Mouse (Mus musculus) megakaryocyte progenitor cell, adult 5-6 weeks (primary cell): ENCODE results near the gene Dram1. TPM values are rescaled to one million over a fixed set of nuclear protein-coding genes. Genes with fewer than 3 reads are reported as not detected.
A peak's percentile ranks its signal among the peaks of the same experiment; 100 is the strongest.

Experiments used
- ATAC-seq: replicated peaks from 2 replicates; pipeline ENCODE4 v1.8.0; 2016; ENCODE audit warnings: mild to moderate bottlenecking, moderate TSS enrichment, inconsistent platforms; ENCODE audit not compliant: poor library complexity
- total RNA-seq, 2 experiments: library from RNA; stranded (forward) in 1 of 2; stranded (reverse) in 1 of 2; fragments of 157-497, 149-512 nt in 1 of 2; fragments of 200-1000 nt in 1 of 2; gene quantifications; 2 replicates each; pipeline versions ENCODE4 v1.2.3 to v1.2.4; 2015 to 2017

Gene Dram1
- total RNA-seq, 2 experiments from 2014 or later, result 33.4 to 38.5 TPM

DNA sequence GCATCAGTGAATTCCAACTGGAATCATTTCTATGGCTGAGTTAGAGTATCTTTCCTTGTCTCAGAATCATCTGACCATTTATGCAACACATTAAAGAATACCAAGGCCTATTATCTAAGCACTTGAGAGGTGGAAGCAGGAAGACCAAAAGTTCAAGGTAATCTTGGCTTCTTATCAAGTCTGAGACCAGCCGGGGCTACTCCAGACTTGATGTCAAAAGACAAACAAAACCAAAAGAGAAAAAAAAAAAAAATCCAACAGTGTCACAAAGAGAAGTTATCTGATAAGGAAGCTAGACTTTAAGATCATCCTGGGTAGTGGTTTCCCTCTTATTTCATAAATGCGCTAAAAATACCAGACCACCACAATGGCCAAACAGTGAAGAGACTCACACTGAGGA lies 26.3 kb downstream of the Dram1 start:
- ATAC-seq, result peak; percentile 38

DNA sequence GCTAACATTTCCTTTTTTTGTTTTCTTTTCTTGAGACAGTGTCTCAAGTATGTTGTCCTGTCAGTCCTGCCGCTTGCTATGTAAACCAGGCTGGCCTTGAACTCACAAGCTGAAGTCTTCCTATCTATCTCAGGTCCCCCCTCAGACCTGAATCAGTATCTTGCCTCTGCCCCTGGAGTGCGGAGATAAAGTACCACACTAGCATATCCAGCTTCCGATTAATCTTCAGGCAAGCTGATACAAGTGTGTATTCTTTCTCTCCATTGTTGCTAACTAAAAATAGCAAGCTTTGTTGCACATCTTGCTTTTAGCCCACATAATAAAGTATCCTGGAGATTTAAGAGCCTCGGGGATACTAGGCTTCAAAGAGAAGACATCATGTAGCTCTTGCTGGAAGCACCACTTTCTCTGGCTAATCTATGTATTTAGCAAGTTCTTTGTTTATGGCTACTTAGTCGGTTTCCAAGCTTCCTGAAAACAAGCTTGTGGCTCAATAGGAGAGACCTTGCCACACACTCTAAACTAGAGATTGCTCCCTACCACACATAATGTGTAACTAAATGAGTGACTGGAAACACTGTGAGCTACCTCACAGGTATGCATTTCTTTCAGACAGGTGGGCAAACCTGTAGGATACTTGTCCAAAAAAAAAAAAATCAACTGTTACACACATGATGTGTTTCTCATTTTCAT lies 27.3 kb downstream of the Dram1 start:
- ATAC-seq, result peak; percentile 53

DNA sequence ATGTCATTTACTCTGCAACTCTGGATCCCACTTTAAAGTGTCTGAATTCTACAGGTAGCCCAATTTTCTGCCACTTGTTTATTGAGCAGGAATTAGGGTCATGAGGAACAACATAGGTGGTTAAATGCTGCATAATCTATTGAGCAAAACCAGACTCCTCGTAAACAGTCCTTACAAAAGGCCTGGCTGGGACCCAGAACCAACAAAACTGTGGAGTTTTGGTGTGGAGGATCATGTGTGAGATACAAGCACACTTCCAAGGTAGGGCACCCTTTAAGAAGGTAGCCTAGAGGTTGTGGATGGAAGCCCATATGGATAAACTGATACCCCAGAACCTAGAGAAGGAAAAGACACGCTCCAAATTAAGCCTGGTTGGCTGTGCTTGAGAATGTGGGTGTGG lies 28.2 kb downstream of the Dram1 start:
- no peak for ATAC-seq

DNA sequence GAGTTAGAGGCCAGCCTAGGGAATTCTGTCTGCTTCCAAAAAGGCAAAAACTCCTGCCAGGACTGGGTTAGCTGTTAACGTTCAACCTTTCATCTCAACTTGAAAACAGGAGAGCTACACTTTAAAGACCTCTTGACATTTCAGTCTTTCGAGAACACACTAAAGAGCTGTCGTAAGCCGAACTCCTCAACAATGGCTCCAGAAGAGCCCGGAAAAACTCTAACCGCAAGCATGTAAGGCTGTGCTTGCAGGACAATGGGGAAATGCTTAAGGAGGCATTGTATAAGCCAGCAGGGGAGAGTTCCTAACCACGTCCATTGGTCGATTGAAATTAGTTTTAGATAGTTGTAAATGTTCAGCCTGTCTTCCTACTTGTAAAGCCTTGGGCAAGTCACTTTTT lies 29.1 kb downstream of the Dram1 start:
- ATAC-seq, result peak; percentile 32

DNA sequence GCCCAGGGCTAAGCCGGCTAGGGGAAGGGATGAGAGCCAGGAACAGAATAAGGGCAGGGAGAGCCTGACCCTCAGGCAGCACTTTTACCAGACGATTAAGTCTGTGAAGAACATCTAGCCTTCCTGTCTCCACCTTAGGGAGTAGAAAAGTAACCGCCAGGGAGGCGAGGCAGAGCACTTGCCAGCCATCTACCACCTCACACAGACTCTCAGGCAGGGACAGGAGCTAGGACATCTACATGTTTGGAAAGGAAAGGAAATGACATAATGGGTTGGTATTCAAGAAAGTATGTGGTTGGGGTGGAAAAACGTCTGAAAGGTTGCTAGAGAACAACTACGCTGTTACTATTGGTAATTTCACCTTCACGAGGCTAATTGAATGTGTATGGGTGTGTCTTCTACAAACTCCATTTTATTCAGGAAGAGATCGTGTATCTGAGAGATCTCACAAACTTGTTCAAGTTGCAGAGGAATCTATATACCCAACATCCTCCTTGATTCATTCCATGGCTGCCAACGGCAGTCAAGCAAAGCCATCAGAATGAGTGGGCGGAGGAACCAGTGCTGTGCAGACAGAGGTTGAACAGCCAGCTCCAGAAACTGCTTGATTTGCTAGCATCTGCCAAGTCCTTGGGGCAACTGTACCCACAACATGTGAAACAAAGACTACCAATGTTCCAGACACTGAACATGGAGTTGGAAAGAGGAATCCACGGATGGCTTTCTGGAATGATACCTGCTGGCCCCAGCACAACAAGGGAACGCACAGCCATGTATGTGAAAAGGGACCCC lies 32.2 kb downstream of the Dram1 start:
- ATAC-seq, result peak; percentile 21

DNA sequence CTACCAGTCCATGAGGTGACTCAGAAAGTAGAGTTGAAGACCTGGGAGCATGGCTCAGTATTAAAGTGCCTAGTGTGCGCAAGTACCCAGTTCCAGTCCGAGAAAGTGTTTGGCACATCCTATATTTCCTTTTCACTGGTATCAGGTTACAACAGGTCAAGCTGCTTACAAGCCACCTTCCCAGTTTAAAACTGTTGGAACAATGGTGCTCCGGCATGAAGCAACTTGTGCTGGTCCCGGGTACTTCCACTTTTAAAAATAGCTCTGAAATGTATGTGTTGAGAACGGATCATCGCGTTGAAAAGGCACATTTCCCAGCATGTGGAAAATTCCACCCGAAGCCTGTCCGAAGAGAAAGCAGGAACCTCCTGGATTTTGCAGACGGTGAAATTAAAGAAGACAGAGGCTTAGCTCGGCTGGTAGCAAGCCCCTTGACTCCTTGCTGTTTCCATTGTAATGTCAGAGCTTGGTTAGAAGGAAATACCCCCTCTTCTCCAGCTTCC lies 32.9 kb downstream of the Dram1 start:
- peak; percentile 49 for ATAC-seq

DNA sequence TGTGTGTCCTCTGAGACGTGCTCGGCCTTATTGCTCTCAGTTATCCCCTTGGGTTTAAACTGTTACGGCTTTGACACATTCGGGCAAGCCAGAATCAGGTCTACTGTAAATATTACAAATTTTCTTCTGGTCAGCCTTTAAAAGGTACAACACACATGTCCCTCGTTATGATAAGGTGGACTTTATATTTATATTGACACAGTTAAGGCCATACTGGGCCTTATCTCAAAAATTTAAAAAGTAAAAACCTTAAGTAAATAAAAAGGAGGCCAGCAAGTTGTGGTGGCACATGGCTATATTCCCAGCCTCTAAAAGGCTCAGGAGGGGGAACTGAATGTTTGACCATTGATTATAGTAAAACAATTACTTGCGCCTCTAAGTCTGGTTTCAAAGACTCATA lies 37.5 kb downstream of the Dram1 start:
- ATAC-seq, result no peak

DNA sequence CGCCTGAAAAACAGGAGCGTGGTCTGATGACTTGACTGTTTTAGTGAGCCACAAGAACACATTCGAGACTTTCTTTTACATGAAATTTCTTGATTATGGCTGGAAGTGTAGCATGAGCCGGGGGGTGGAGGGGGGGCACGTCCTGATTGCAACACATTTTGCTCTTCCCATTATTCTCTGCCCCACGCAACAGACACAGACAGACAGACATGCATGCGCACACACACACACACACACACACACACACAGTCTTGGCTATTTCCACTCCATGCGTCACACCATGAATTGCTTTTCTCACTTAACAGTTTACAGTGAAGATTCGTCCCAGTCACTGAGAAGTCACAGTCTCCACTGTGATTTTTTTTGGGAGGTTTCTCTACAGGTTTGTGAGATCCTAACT lies 38.2 kb downstream of the Dram1 start:
- peak; percentile 55 for ATAC-seq

DNA sequence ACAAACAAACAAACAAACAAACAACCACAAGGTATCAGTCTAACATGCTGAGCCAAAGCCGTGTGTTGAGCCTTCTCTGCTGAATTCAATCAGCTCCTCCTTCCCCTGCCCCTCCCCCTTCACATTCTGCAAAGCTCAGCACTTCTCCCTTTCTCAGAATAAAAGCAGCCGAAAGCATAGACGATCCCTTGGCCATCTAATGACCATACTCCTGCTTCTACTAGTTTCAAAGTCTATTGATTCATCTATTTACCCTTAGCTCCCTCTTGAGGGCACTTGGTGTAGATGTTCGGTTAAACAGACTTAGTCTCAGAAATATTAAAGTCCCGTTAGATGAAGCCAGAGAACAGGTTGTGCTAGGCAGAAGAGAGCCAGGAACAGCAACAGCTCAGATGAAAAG lies 48.2 kb downstream of the Dram1 start:
- ATAC-seq, result peak; percentile 49

DNA sequence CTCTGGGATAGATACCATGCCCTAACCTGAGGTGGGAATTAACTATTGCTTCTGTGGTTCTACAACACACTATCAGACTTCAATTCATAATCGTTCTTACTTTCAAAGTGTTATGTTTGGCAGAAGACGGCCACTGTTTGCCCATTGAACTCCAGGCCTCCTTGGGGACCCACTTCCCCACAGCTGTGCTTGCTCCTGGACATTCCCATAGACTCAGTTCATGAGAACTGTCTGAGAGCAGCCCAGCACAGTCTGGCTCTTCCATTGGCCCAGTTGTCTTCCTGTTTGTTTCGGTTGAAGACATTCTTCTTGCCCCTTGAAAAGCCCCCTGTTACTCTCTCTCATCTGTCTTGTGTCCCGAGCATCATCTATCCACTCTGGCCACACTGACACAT lies 50.8 kb downstream of the Dram1 start:
- no peak for ATAC-seq

DNA sequence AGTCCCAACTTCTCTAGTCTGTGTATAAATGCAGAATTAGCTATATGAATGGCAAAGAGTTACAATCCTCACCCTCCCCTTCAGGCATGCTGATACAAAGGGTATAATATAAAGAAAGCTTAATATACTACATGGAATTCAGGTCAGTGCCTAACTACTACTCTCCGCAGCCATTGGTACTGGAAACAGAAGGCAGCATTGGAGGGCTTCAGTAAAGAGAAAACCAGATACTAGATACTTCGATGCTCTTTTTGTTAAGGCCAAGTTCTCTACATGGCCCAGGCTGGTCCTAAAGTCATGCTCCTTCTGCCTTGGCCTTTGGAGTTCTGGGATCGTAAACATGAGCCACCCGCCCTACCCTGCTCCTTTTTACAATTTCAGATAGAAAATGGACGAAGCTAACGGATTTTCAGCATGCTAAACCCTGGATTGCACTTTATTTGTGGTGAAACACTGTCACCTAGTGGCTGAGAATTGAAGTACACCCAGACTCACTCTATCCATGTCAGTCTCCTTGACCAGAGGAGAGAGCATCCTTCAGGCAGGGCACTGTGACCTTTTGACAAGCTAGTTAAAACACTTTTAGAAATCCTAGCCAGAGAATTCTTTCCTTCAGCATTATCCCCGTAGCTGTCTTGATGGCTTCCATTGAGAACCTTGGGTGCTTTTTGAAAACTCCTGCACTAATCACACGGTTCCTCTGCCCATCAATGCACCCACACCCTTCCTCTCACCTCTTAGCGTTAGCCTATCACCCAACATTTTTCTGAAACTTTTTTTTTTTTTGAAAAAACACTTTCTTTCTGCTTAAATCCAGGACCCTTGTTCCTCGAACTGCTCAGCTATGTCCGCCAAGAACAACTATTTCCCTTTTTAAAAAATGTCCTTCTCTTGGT lies 51.5 kb downstream of the Dram1 start:
- peak; percentile 96 for ATAC-seq

DNA sequence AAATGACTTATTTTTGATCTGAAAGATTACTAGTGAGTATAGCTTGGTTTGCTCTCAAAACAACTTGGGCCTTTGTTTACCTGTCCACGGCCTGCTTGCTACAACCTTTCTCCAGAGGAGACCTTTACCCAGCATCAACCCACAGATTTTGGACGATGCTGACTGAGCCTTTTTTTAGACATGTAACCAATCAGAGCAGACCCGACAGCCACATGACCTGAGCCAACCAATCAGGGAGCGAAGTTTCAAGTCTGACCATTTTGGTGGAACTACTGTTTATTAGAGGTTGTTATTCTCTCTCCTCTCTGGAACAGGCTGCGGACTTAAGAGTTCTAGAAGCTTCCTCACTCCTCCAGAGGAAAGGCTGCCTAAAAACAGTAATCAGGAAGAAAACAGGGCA lies 57.1 kb downstream of the Dram1 start:
- ATAC-seq, result no peak

DNA sequence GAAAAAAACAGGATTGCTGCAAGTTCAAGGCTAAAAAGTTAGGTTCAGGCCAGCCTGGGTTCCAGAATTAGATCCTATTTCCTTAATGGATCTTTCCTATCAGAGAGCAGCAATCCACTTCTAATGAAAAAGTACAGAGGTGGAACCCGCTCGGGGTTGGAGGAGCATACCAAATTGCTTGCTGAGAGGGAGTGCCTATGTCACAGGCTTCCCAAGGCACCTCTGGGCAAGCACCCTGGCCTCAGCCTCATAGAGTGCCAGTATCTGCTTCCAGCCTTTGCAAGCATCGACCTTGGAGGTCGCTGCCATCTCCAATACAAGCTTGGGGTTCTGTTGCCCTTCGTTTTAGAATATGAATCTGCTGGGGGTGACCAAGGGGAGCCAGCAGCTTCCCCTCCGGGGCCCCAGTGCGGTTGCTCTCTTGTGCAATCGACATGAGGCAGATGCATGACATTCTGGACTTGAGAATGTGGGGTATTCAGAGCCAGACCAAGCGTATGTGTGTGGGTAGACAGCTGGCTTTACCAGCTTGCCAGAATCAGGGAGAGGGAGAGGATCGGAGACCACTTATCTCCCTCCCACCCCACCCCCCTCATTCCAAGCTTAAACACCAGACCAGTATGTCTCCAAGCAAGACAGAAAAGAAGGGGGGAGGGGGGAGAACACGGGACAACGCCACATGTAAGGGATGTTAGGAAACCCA lies 58.0 kb downstream of the Dram1 start:
- peak; percentile 96 for ATAC-seq

DNA sequence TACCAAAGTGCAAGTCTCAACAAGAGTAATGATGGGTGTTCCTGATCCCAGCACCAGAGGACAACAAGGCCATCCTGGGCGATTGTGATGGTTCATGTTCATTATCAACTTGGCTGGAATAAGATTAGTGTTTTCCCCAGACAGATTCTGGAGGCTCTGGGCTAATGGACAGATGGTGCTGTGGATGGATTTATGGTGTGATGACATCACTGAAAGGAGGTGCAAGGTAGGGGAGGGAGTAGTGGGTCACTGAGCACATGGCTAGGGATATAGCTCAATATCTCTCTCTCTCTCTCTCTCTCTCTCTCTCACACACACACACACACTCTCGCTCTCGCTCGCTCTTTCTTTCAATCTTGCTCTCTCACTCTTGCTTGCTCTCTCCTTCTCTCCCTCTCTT lies 60.7 kb downstream of the Dram1 start:
- ATAC-seq, result no peak

DNA sequence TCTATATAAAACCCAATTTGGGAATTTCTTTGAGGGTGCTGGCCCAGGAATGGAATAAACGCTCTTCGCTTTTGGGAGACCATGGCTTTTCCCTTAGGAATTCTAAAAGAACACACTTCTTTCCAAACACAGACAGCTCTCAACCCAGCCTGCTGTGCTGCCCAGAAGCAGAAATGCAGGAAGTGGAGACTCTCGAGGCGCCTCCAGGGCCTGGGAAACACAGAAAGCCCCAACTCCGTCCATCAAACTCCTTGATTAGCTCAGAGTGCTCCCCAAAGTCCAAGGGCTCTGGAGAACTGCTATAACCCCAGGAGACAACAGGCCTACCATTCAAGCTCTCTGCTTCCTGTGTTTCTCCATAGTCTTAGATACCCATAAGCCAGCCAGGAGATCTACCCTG lies 61.7 kb downstream of the Dram1 start:
- ATAC-seq, result no peak

DNA sequence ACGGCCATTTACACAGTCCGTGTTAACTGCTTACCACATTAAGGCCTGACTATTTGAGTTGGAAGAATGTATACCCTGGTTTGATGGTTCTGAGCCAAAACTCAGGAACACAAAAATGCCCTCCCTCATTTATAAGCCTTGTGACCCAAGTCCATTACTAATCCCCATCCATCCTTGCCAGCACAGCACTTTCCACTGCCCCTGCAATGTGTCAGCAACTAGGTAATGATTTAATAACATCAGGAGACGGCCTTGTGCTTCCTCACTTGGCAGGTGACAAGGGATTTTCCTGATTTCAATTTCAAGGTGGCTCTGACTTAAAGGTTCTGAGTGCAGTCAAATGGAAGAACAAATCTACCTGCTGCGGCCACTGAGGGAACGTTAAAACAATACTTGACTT lies 64.0 kb downstream of the Dram1 start:
- no peak for ATAC-seq

DNA sequence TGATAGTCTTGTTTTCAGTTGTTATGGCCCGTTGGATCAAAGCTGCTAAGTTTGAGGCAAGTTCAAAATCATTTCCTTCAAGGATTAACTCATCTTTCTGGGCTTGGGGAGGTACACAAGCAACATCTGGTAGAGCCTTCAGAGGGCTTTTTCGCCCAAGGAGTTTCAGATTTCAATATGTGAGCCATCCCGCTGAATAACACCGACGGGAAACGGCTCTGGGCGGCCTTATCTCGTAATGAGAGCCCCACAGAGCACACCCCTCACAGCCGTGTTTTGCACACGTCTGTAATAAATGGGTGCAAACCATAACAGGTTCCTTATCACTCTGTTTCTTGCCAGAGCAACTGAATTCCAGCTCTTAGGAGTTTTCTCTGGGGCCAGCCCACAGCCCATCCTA lies 69.0 kb downstream of the Dram1 start:
- no peak for ATAC-seq

DNA sequence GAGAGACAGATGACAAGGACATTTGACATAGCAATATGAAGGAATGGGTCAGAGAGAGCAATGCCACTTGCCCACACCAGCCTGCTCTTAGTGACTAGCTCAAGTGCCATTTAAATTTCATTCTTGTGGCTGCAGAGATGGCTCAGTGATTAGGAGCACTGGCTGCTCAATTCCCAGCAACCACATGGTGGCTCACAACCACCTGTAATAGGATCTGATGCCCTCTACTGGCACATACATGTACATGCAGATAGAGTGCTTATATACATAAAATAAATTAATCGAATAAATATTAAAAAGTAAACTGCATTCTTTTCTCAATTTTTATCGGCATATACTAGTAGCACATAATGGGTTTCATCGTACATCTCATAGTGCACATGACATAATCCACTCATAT lies 72.6 kb downstream of the Dram1 start:
- ATAC-seq, result peak; percentile 67

DNA sequence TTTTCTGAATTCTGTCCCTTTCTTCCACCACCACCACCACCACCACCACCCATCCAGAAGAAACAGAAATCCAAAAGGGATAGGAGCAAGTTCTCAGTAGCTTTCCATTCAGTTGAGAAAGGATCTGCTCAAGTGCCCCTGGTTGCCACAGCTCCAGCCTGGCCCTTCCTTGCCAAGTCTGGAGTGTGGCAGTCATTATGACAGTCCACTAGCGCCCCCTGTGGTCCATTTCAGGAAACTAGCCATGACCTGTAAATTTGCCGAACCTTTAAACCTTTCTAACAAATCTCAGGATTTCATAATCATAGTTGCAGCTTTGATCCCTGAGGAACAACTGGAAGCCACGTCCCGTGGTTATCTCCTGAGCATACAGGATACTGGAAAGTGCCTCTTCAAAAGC lies 74.6 kb downstream of the Dram1 start:
- ATAC-seq, result peak; percentile 96

DNA sequence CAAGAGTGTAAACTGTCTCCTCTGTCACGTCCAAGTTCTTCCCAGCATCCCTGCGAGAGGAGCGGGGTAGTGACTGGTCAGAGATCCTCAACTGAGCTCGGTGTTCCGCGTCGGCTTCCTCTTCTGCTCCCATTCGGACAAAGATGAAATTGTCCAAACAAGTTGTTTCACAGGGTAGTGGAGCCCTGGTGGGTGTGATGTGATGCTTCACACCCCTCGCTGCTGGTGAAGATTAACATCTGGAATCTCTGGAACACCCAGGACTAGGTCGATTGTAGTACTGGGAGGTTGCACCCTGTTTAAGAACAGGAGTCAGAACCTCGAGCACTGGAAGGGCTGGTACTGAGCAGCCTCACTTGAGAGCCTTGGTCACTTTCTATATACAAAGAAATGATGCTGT lies 75.8 kb downstream of the Dram1 start:
- no peak for ATAC-seq
